Mouse (Mus musculus): ENCODE data around the gene Insig2. TPM values are rescaled to one million over a fixed set of nuclear protein-coding genes. Genes with fewer than 3 reads are reported as not detected.

The Insig2 gene
- total and polyA plus RNA-seq, 3 experiments: 16.1 to 16.9 TPM; not detected in 1

- TF ChIP-seq MYB (IDR thresholded peaks at IDR 0.05; ENCODE audit: low read depth, low read length): no peak
- TF ChIP-seq USF1 (IDR thresholded peaks at IDR 0.05; ENCODE audit: low read depth, low read length): no peak
- TF ChIP-seq MAFK (IDR thresholded peaks at IDR 0.05; ENCODE audit: borderline replicate concordance, low read depth, low read length): no peak
- no peak for TF ChIP-seq SIN3A (IDR thresholded peaks at IDR 0.05; ENCODE audit: low read length)
- TF ChIP-seq RCOR1 (IDR thresholded peaks at IDR 0.05; ENCODE audit: low read depth, low read length): no peak
- TF ChIP-seq NRF1 (IDR thresholded peaks at IDR 0.05; ENCODE audit: insufficient read depth, low read depth, low read length, poor library complexity, severe bottlenecking): no peak
- TF ChIP-seq GABPA (IDR thresholded peaks at IDR 0.05; ENCODE audit: low read depth, low read length): no peak
- no peak for TF ChIP-seq GATA1 (IDR thresholded peaks at IDR 0.05; ENCODE audit: low read depth, low read length)
- TF ChIP-seq ZMIZ1 (IDR thresholded peaks at IDR 0.05; ENCODE audit: low read depth, low read length): no peak
- TF ChIP-seq POLR2AphosphoS5 (IDR thresholded peaks at IDR 0.05; ENCODE audit: borderline replicate concordance, low read depth, low read length): no peak
- no peak for TF ChIP-seq TAL1 (IDR thresholded peaks at IDR 0.05; ENCODE audit: low read length)
- no peak for TF ChIP-seq MXI1 (IDR thresholded peaks at IDR 0.05; ENCODE audit: low read depth, low read length)
- TF ChIP-seq CHD1 (IDR thresholded peaks at IDR 0.05; ENCODE audit: low read depth, low read length): no peak
- TF ChIP-seq MAZ (IDR thresholded peaks at IDR 0.05; ENCODE audit: low read depth, low read length): no peak
- TF ChIP-seq ZNF384 (IDR thresholded peaks at IDR 0.05; ENCODE audit: low read depth, low read length): no peak
- Histone ChIP-seq H3K79me2 (ENCODE audit: control insufficient read depth, insufficient read depth, low read length, poor library complexity) (no peaks in the 10 kb centered on the region), H3K27me3 (ENCODE audit: control insufficient read depth in 1 of 2, insufficient read depth in 2 of 2, low read length in 2 of 2) (no peaks in the 10 kb centered on the region), H3K9ac (ENCODE audit: control insufficient read depth, low read depth, low read length, poor library complexity, severe bottlenecking) (no peak overlapping the region), H3K4me1 (ENCODE audit: control insufficient read depth in 1 of 2, insufficient read depth in 2 of 2, low read length in 2 of 2) (no peaks in the 10 kb centered on the region), H3K36me3 (ENCODE audit: control insufficient read depth in 1 of 2, insufficient read depth in 2 of 2, low read length in 2 of 2) (no peaks in the 10 kb centered on the region), H3K9me3 (replicated peaks; ENCODE audit: insufficient read depth, low read length) (no peaks in the 10 kb centered on the region), H3K27ac (ENCODE audit: control insufficient read depth, low read depth, low read length) (no peak overlapping the region), H3K4me3 (ENCODE audit: control insufficient read depth in 1 of 2, insufficient read depth in 1 of 2, low read depth in 2 of 2, low read length in 2 of 2) (no peak overlapping the region)
- no peak for DNase-seq (ENCODE audit: low read depth, low spot score)
Measured at GRCm38 (mm10) chr1:121284197-121284596, 48.2 kb downstream of the Insig2 start.

DNA sequence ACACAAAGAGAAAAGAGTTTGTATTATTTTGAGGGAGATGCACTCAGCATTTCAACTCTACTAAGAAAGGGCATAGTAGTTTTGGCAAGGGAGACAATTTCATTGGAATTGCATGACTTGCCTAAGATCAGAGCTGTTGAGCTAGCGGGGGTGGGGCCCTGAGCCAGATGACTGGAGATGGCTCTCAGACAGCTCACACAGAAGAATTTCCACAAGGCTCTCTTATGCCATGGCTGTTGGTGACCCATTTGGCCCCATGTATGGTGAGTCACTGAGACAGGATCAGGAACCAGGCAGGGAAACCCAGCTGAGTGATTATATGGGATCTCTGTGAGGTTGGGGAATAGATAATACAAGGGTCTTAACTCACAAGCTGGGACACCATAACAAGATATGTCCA lies 51.9 kb downstream of the Insig2 start:
- no peaks in the 10 kb centered on the region for H3K27me3 ChIP-seq (ENCODE audit: control insufficient read depth in 1 of 2, insufficient read depth in 2 of 2, low read length in 2 of 2)
- no peaks in the 10 kb centered on the region for H3K4me1 ChIP-seq (ENCODE audit: control insufficient read depth in 1 of 2, insufficient read depth in 2 of 2, low read length in 2 of 2)
- no peak overlapping the region for H3K4me3 ChIP-seq (ENCODE audit: control insufficient read depth in 1 of 2, insufficient read depth in 1 of 2, low read depth in 2 of 2, low read length in 2 of 2)
- no peak overlapping the region for H3K9ac ChIP-seq (ENCODE audit: control insufficient read depth, low read depth, low read length, poor library complexity, severe bottlenecking)
- DNase-seq (ENCODE audit: low read depth, low spot score): no peak
- H3K79me2 ChIP-seq (ENCODE audit: control insufficient read depth, insufficient read depth, low read length, poor library complexity): no peaks in the 10 kb centered on the region
- H3K9me3 ChIP-seq (replicated peaks; ENCODE audit: insufficient read depth, low read length): no peaks in the 10 kb centered on the region
- H3K36me3 ChIP-seq (ENCODE audit: control insufficient read depth in 1 of 2, insufficient read depth in 2 of 2, low read length in 2 of 2): no peaks in the 10 kb centered on the region
- no peak overlapping the region for H3K27ac ChIP-seq (ENCODE audit: control insufficient read depth, low read depth, low read length)
- TF ChIP-seq KAT2A (conservative IDR thresholded peaks at IDR 0.05; ENCODE audit: low read depth, low read length): no peak
- no peak for TF ChIP-seq ZKSCAN1 (IDR thresholded peaks at IDR 0.05; ENCODE audit: low read depth, low read length)
- no peak for TF ChIP-seq JUND (IDR thresholded peaks at IDR 0.05; ENCODE audit: low read depth, low read length)
- TF ChIP-seq RCOR1 (IDR thresholded peaks at IDR 0.05; ENCODE audit: low read depth, low read length): no peak
- TF ChIP-seq EP300 (IDR thresholded peaks at IDR 0.05; ENCODE audit: low read depth in 1 of 2, low read length in 2 of 2): no peak
- TF ChIP-seq RAD21 (IDR thresholded peaks at IDR 0.05; ENCODE audit: low read depth, low read length): no peak
- TF ChIP-seq MAX (IDR thresholded peaks at IDR 0.05; ENCODE audit: low read length): no peak
- no peak for TF ChIP-seq CTCF (IDR thresholded peaks at IDR 0.05 in 2 of 3, conservative IDR thresholded peaks at IDR 0.05 in 1 of 3; ENCODE audit: control insufficient read depth in 1 of 3, insufficient read depth in 1 of 3, low read depth in 2 of 3, low read length in 3 of 3, poor library complexity in 1 of 3, severe bottlenecking in 1 of 3)

Measured in MEL (cell line).